Mouse (Mus musculus) kidney, embryonic 15.5 days (tissue): ENCODE data around the gene Ppp1r1b. TPM values are rescaled to one million over a fixed set of nuclear protein-coding genes. Genes with fewer than 3 reads are reported as not detected.

Experiments used
- ATAC-seq: fragments of 200-750 bp; cut with Nextera tagmentation; replicated peaks from 2 replicates; pipeline ENCODE4 v1.8.0; 2017; ENCODE audit warnings: moderate TSS enrichment; ENCODE audit not compliant: low FRiP score
- H3K27ac ChIP-seq: fragments of 300-500 bp; sonication (generic); 2 replicates; pipeline ENCODE4 v1.5.1; 2015; ENCODE audit warnings: mild to moderate bottlenecking, inconsistent platforms
- H3K27me3 ChIP-seq: fragments of 300-500 bp; sonication (generic); 2 replicates; pipeline ENCODE4 v1.6.1; 2015; ENCODE audit warnings: inconsistent platforms
- H3K36me3 ChIP-seq: fragments of 300-500 bp; sonication (generic); 2 replicates; pipeline ENCODE4 v1.6.1; 2015; ENCODE audit warnings: inconsistent platforms
- H3K4me1 ChIP-seq: fragments of 300-500 bp; sonication (generic); 2 replicates; pipeline ENCODE4 v1.6.1; 2015; ENCODE audit warnings: inconsistent platforms
- H3K4me2 ChIP-seq: fragments of 300-500 bp; sonication (generic); 2 replicates; pipeline ENCODE4 v1.6.1; 2015; ENCODE audit warnings: moderate library complexity, mild to moderate bottlenecking, inconsistent platforms
- H3K4me3 ChIP-seq: fragments of 300-500 bp; sonication (generic); replicated peaks from 2 replicates; pipeline ENCODE4 v1.5.1; 2015; ENCODE audit warnings: mild to moderate bottlenecking, inconsistent platforms
- H3K9ac ChIP-seq: fragments of 300-500 bp; sonication (generic); 2 replicates; pipeline ENCODE4 v1.6.1; 2015; ENCODE audit warnings: mild to moderate bottlenecking, inconsistent platforms
- H3K9me3 ChIP-seq: fragments of 300-500 bp; sonication (generic); replicated peaks from 2 replicates; pipeline ENCODE4 v1.6.1; 2016; ENCODE audit warnings: inconsistent platforms
- WGBS: fragments of 180-500 bp; shearing (Covaris S2); methylation state at CpG from one replicate; pipeline ENCODE4 v1.1.7; 2015; ENCODE audit warnings: mixed read lengths; 5-methylcytosine and 5-hydroxymethylcytosine counted together
- polyA plus RNA-seq: library from polyadenylated mRNA; unstranded; fragments of >200 nt; fragmentation: Nextera tagmentation; extraction: Ambion mirVana; gene quantifications from 2 replicates; pipeline ENCODE4 v1.2.1, GENCODE M21; 2015

Gene Ppp1r1b
- polyA plus RNA-seq, 1 experiment from 2014 or later, result 2.8 TPM

GRCm38 (mm10) chr11:98329960-98330744 is 18.1 kb upstream of the Ppp1r1b start:
- peaks cover 37% of the 10 kb centered on the region for H3K4me1 ChIP-seq
- no peak for ATAC-seq
- no peak overlapping the region for H3K4me3 ChIP-seq
- no peak overlapping the region for H3K9ac ChIP-seq
- peaks cover 100% of the 10 kb centered on the region for H3K27me3 ChIP-seq
- no peaks in the 10 kb centered on the region for H3K9me3 ChIP-seq
- no peak overlapping the region for H3K27ac ChIP-seq
- no peak overlapping the region for H3K4me2 ChIP-seq
- 31% methylated on average over 9 of the region's 9 CpGs for WGBS
- H3K36me3 ChIP-seq, result no peaks in the 10 kb centered on the region

GRCm38 (mm10) chr11:98330745-98331204 is 17.4 kb upstream of the Ppp1r1b start:
- Histone ChIP-seq H3K4me2 (no peak overlapping the region), H3K4me1 (peaks cover 37% of the 10 kb centered on the region), H3K36me3 (no peaks in the 10 kb centered on the region), H3K9me3 (no peaks in the 10 kb centered on the region), H3K27ac (no peak overlapping the region), H3K27me3 (peaks cover 100% of the 10 kb centered on the region), H3K9ac (no peak overlapping the region), H3K4me3 (no peak overlapping the region)
- no peak for ATAC-seq
- 57% methylated on average over 2 of the region's 2 CpGs for WGBS

GRCm38 (mm10) chr11:98331401-98331800 is 16.8 kb upstream of the Ppp1r1b start:
- H3K27me3 ChIP-seq, result peaks cover 100% of the 10 kb centered on the region
- no peak overlapping the region for H3K9ac ChIP-seq
- no peaks in the 10 kb centered on the region for H3K9me3 ChIP-seq
- no peak overlapping the region for H3K4me3 ChIP-seq
- H3K27ac ChIP-seq, result no peak overlapping the region
- ATAC-seq, result no peak
- H3K36me3 ChIP-seq, result no peaks in the 10 kb centered on the region
- peaks cover 37% of the 10 kb centered on the region for H3K4me1 ChIP-seq
- no peak overlapping the region for H3K4me2 ChIP-seq
- 50% methylated on average over 1 of the region's 1 CpGs for WGBS

GRCm38 (mm10) chr11:98332186-98332585 is 16.0 kb upstream of the Ppp1r1b start:
- Histone ChIP-seq H3K9me3 (no peaks in the 10 kb centered on the region), H3K4me3 (no peak overlapping the region), H3K9ac (no peak overlapping the region), H3K36me3 (no peaks in the 10 kb centered on the region), H3K4me1 (peaks cover 31% of the 10 kb centered on the region), H3K4me2 (no peak overlapping the region), H3K27ac (no peak overlapping the region), H3K27me3 (peaks cover 100% of the 10 kb centered on the region)
- 81% methylated on average over 3 of the region's 3 CpGs for WGBS
- ATAC-seq, result no peak

GRCm38 (mm10) chr11:98332841-98333240 is 15.4 kb upstream of the Ppp1r1b start:
- Histone ChIP-seq H3K9ac (no peak overlapping the region), H3K9me3 (no peaks in the 10 kb centered on the region)
- WGBS, result 73% methylated on average over 4 of the region's 4 CpGs

GRCm38 (mm10) chr11:98333263-98333696 is 14.9 kb upstream of the Ppp1r1b start:
- Histone ChIP-seq H3K27me3 (peaks cover 100% of the 10 kb centered on the region), H3K27ac (no peak overlapping the region), H3K4me1 (peaks cover 23% of the 10 kb centered on the region), H3K9me3 (no peaks in the 10 kb centered on the region), H3K9ac (no peak overlapping the region), H3K36me3 (no peaks in the 10 kb centered on the region), H3K4me3 (no peak overlapping the region), H3K4me2 (no peak overlapping the region)
- 80% methylated on average over 10 of the region's 10 CpGs for WGBS
- no peak for ATAC-seq

More at GRCm38 (mm10) chr11:98332841-98333240, 15.4 kb upstream of the Ppp1r1b start:
- H3K4me3 ChIP-seq, result no peak overlapping the region
- H3K4me2 ChIP-seq, result no peak overlapping the region
- H3K27me3 ChIP-seq, result peaks cover 100% of the 10 kb centered on the region
- peaks cover 25% of the 10 kb centered on the region for H3K4me1 ChIP-seq
- H3K36me3 ChIP-seq, result no peaks in the 10 kb centered on the region
- H3K27ac ChIP-seq, result no peak overlapping the region
- no peak for ATAC-seq

GRCm38 (mm10) chr11:98333981-98334741 is 14.0 kb upstream of the Ppp1r1b start:
- ATAC-seq, result peak; percentile 41; the same call in 1 of the 2 replicates
- H3K9me3 ChIP-seq, result no peaks in the 10 kb centered on the region
- WGBS, result 3% methylated on average over 31 of the region's 41 CpGs
- H3K4me2 ChIP-seq, result peak overlapping the region; percentile 58
- H3K9ac ChIP-seq, result no peak overlapping the region; the same call in 1 of the 2 replicates
- no peak overlapping the region for H3K27ac ChIP-seq
- H3K27me3 ChIP-seq, result peaks cover 100% of the 10 kb centered on the region
- peaks cover 23% of the 10 kb centered on the region for H3K4me1 ChIP-seq
- no peaks in the 10 kb centered on the region for H3K36me3 ChIP-seq
- H3K4me3 ChIP-seq, result peak overlapping the region; percentile 32

GRCm38 (mm10) chr11:98335250-98335649 is 13.0 kb upstream of the Ppp1r1b start:
- no peak overlapping the region for H3K9ac ChIP-seq
- peaks cover 32% of the 10 kb centered on the region for H3K4me1 ChIP-seq
- 5% methylated on average over 9 of the region's 9 CpGs for WGBS

GRCm38 (mm10) chr11:98336245-98337107 is 11.7 kb upstream of the Ppp1r1b start:
- Histone ChIP-seq H3K36me3 (no peaks in the 10 kb centered on the region), H3K4me1 (peaks cover 34% of the 10 kb centered on the region), H3K9me3 (no peaks in the 10 kb centered on the region), H3K9ac (no peak overlapping the region), H3K4me3 (no peak overlapping the region), H3K27ac (no peak overlapping the region), H3K4me2 (no peak overlapping the region), H3K27me3 (peaks cover 98% of the 10 kb centered on the region)
- WGBS, result 16% methylated on average over 13 of the region's 13 CpGs
- no peak for ATAC-seq

More at GRCm38 (mm10) chr11:98335250-98335649, 13.0 kb upstream of the Ppp1r1b start:
- Histone ChIP-seq H3K4me3 (no peak overlapping the region), H3K9me3 (no peaks in the 10 kb centered on the region), H3K27ac (no peak overlapping the region), H3K36me3 (no peaks in the 10 kb centered on the region), H3K27me3 (peaks cover 100% of the 10 kb centered on the region), H3K4me2 (no peak overlapping the region)
- no peak for ATAC-seq

GRCm38 (mm10) chr11:98338507-98338961 is 9.7 kb upstream of the Ppp1r1b start:
- Histone ChIP-seq H3K4me3 (peak overlapping the region; percentile 52), H3K4me1 (peaks cover 48% of the 10 kb centered on the region), H3K4me2 (peak overlapping the region; percentile 92), H3K36me3 (no peaks in the 10 kb centered on the region), H3K9ac (peak overlapping the region; percentile 21), H3K9me3 (no peaks in the 10 kb centered on the region), H3K27me3 (peaks cover 85% of the 10 kb centered on the region), H3K27ac (no peak overlapping the region)
- ATAC-seq, result no peak
- under 1% methylated on average over 54 of the region's 57 CpGs for WGBS

- under 1% methylated on average over 19 of the region's 19 CpGs for WGBS
Measured at GRCm38 (mm10) chr11:98339071-98339501, 9.1 kb upstream of the Ppp1r1b start.

More at GRCm38 (mm10) chr11:98339071-98339501, 9.1 kb upstream of the Ppp1r1b start:
- Histone ChIP-seq H3K9ac (peak overlapping the region; percentile 21), H3K4me2 (peak overlapping the region; percentile 92), H3K36me3 (no peaks in the 10 kb centered on the region), H3K9me3 (no peaks in the 10 kb centered on the region), H3K4me1 (peaks cover 45% of the 10 kb centered on the region), H3K4me3 (peak overlapping the region; percentile 52), H3K27me3 (peaks cover 85% of the 10 kb centered on the region), H3K27ac (no peak overlapping the region)
- ATAC-seq, result no peak
